Mouse (Mus musculus): ENCODE measurements at regions not wholly inside any gene's neighbourhood (a gene's known extent, or its start where the extent isn't known, plus 50 kb on each side); places are given as distances from the start of the nearest gene placed in this dataset.

DNA sequence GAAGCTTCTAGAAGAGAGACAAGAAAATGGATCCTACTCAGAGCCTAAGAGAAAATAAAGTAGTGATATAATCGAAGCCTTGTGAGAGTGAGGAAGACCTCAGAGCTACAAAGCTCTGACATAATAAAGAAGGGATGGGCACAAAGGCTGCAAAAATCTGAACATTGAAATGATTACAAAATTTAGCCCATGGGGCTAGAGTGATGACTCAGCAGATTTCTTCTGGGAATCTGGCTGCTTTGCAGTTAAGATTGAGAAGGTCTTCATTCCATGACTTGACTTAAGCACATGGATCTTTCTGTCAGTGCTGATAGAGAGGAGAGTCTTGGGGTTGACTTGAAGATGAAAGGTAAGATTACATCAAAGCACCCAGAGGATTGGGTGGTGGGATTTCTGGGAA is 633.3 kb upstream of the Gm19410 start:
- no peaks in the 10 kb centered on the region for H3K9me3 ChIP-seq
- H3K9ac ChIP-seq: no peak overlapping the region
- H3K27me3 ChIP-seq: no peaks in the 10 kb centered on the region
- no peaks in the 10 kb centered on the region for H3K36me3 ChIP-seq
- H3K4me1 ChIP-seq: peaks cover 11% of the 10 kb centered on the region
- no peak overlapping the region for H3K4me3 ChIP-seq
- no peak overlapping the region for H3K4me2 ChIP-seq
- no peak for ATAC-seq (ENCODE audit: insufficient number of reproducible peaks, insufficient read depth, low FRiP score, low TSS enrichment, low read depth)
- no peak overlapping the region for H3K27ac ChIP-seq
- WGBS: 77% methylated on average over 1 of the region's 1 CpGs

DNA sequence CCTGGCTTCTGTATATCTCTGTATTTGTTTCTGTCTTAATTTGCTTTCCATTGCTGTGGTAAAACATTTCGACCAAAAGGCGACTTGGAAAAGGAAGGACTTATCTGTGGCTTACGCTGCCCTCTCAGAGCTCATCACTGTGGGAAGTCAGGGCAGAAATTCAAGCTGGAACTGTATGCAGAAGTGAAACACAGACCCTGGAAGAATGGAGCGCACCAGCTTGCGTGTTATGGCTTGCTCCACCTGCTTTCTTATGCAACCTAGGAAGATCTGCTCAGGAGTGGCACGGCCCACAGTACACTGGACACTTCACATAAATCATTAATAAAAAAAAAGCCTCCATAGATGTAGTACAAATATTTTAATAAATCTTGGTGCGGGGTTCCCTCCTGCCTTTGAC is 630.0 kb upstream of the Gm19410 start:
- H3K27ac ChIP-seq: no peak overlapping the region
- H3K36me3 ChIP-seq: no peaks in the 10 kb centered on the region
- no peak overlapping the region for H3K9ac ChIP-seq
- H3K9me3 ChIP-seq: no peaks in the 10 kb centered on the region
- no peak overlapping the region for H3K4me2 ChIP-seq
- no peak for ATAC-seq (ENCODE audit: insufficient number of reproducible peaks, insufficient read depth, low FRiP score, low TSS enrichment, low read depth)
- no peaks in the 10 kb centered on the region for H3K27me3 ChIP-seq
- H3K4me1 ChIP-seq: peaks cover 5% of the 10 kb centered on the region
- H3K4me3 ChIP-seq: no peak overlapping the region
- 79% methylated on average over 7 of the region's 7 CpGs for WGBS

DNA sequence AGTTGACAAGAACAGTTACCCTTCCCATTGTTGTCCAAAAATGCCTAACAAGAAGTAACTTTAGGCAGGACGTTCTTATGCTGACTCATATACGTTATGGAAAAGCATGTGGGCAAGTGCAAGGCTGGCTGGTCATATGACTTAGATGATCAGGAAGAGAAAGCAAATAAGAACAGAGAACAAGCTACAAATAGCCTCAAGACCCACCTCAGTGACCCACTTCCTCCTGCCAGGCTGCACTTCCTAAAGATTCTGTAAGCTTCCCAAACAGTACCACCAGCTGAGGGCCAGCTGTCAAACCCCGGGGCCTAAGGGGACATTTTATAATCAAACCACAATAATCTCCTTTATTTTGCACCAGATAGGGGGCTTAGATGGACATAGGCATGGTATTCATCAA is 628.9 kb upstream of the Gm19410 start:
- Histone ChIP-seq H3K9me3 (no peaks in the 10 kb centered on the region), H3K4me1 (no peaks in the 10 kb centered on the region), H3K9ac (no peak overlapping the region), H3K4me3 (no peak overlapping the region), H3K36me3 (no peaks in the 10 kb centered on the region), H3K27ac (no peak overlapping the region), H3K27me3 (no peaks in the 10 kb centered on the region), H3K4me2 (no peak overlapping the region)
- no peak for ATAC-seq (ENCODE audit: insufficient number of reproducible peaks, insufficient read depth, low FRiP score, low TSS enrichment, low read depth)
- 87% methylated on average over 3 of the region's 3 CpGs for WGBS

DNA sequence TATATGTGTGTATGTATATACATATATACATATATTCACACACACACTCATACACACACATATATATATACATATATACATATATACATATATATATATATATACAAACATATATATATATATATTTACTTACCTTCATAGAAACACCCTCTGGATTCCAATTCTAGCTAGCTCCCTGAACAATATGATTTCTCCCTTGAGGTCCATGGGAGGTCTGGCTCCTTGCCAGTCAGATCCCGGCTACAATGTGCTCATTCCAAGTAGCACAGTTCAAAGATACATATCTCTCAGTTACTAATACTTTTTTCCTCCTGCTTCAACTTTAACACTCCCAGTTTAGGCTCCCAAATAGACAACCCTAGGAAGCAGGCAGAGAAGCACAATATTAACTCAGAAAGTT is 624.8 kb upstream of the Gm19410 start:
- Histone ChIP-seq H3K27me3 (no peaks in the 10 kb centered on the region), H3K27ac (no peak overlapping the region), H3K4me1 (0 out of 2 replicates have a peak, but pooled peaks cover 5% of the 10 kb centered on the region), H3K9me3 (no peaks in the 10 kb centered on the region), H3K9ac (no peak overlapping the region), H3K4me3 (no peak overlapping the region), H3K36me3 (no peaks in the 10 kb centered on the region), H3K4me2 (no peak overlapping the region)
- ATAC-seq (ENCODE audit: insufficient number of reproducible peaks, insufficient read depth, low FRiP score, low TSS enrichment, low read depth): no peak
- 67% methylated on average over 1 of the region's 1 CpGs for WGBS

DNA sequence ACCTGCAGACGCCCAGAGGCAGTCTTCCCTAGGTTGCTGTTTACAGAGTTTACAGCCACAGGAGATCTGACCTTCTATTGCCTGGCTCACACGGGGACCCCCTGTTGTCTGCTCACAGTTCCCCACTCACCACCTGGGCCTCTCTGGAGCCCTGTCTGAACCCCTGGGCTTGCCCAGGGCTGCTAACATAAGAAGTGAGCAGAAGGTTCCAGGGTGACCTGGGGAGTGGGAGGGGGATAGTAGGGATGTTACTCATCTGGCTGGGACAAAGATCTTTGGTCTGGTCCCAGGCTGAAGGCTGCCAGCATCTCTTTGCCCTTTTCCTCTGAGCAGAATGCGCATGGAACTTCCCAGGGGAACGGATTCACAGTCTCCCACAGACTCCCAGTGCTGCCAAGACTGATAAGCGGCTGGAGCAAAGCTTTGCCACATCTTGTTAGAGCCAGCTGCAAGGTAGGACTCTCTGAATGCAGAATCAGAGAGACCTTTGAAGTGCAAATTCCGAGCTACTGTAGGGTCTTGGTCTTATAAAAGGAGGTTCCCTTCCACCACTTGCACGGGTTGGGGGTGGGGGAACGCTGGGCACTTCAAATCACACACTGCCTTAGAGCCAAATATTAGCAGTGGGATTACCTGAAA is 622.5 kb upstream of the Gm19410 start:
- 0 out of 2 replicates have a peak, but pooled peaks cover 5% of the 10 kb centered on the region for H3K4me1 ChIP-seq
- H3K27ac ChIP-seq: no peak overlapping the region
- no peak overlapping the region for H3K9ac ChIP-seq
- H3K36me3 ChIP-seq: no peaks in the 10 kb centered on the region
- no peak overlapping the region for H3K4me2 ChIP-seq
- no peaks in the 10 kb centered on the region for H3K9me3 ChIP-seq
- H3K27me3 ChIP-seq: no peaks in the 10 kb centered on the region
- no peak overlapping the region for H3K4me3 ChIP-seq
- no peak for ATAC-seq (ENCODE audit: insufficient number of reproducible peaks, insufficient read depth, low FRiP score, low TSS enrichment, low read depth)
- 35% methylated on average over 8 of the region's 8 CpGs for WGBS

DNA sequence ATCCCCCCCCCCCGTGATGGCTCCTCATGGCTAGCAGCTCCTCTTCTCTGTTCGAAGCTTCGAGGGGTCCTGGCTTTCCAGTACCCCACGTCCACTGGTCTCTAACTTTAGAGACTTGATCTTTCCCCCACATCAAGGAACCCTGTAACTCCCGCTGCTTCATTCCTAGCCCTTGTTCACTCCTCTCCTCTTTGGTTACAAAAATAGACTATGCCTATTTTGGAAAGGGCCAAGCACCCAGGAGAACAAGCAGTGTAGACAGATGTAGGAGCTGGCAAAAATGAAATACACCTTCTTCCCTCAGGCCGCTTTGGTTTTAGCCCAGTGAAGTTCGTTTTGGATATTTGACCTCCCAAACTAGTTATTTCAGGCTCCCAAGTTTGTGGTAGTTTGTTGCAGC is 621.9 kb upstream of the Gm19410 start:
- no peak overlapping the region for H3K4me3 ChIP-seq
- H3K27ac ChIP-seq: no peak overlapping the region
- WGBS: 60% methylated on average over 7 of the region's 7 CpGs
- no peaks in the 10 kb centered on the region for H3K36me3 ChIP-seq
- ATAC-seq (ENCODE audit: insufficient number of reproducible peaks, insufficient read depth, low FRiP score, low TSS enrichment, low read depth): no peak
- no peaks in the 10 kb centered on the region for H3K27me3 ChIP-seq
- H3K9ac ChIP-seq: no peak overlapping the region
- H3K4me2 ChIP-seq: no peak overlapping the region
- no peaks in the 10 kb centered on the region for H3K9me3 ChIP-seq
- 0 out of 2 replicates have a peak, but pooled peaks cover 5% of the 10 kb centered on the region for H3K4me1 ChIP-seq

DNA sequence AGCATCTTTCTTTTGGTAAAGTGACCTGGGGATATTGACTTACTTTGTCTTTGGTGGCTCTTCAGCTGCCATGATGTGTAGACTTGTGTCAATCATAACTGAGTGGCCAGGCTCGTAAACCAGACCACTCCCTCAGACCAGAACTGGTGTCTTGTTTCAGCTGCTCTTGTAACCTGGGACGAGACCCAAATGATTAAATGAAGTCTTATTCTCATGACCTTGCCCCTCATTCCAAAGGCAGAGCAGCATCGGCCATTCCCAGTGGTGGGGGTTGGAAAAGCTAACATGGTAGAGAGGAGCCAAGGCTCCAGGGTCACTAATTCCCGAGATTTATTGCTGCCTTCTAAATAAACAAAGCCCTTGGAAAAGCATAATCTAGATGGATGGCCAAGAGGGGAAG is 621.2 kb upstream of the Gm19410 start:
- 36% methylated on average over 4 of the region's 4 CpGs for WGBS
- Histone ChIP-seq H3K4me1 (0 out of 2 replicates have a peak, but pooled peaks cover 5% of the 10 kb centered on the region), H3K27me3 (no peaks in the 10 kb centered on the region), H3K4me2 (no peak overlapping the region), H3K9ac (no peak overlapping the region), H3K27ac (no peak overlapping the region), H3K9me3 (no peaks in the 10 kb centered on the region), H3K4me3 (no peak overlapping the region), H3K36me3 (no peaks in the 10 kb centered on the region)
- no peak for ATAC-seq (ENCODE audit: insufficient number of reproducible peaks, insufficient read depth, low FRiP score, low TSS enrichment, low read depth)

DNA sequence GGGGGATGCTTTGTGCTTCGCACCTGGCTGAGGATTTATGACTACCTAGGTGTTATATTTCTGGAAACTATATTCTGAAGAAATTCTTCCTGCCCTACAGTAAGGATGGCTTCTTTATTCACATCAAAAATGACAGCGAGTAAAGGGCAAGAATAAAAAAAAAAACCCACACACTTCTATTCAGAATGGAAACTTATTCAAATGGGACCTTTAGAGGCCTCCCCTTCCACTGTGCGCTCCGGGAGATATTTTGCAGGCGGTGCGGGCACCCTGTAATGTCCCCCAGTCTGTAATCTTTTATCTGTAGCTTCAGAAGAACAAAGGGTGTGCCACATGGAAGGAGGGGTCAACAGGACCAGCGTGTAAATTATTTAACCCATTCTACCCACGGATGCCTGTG is 618.1 kb upstream of the Gm19410 start:
- Histone ChIP-seq H3K9me3 (no peaks in the 10 kb centered on the region), H3K4me3 (no peak overlapping the region), H3K27me3 (no peaks in the 10 kb centered on the region), H3K36me3 (no peaks in the 10 kb centered on the region), H3K4me1 (0 out of 2 replicates have a peak, but pooled peaks cover 5% of the 10 kb centered on the region), H3K9ac (no peak overlapping the region), H3K4me2 (no peak overlapping the region), H3K27ac (no peak overlapping the region)
- 88% methylated on average over 8 of the region's 8 CpGs for WGBS
- ATAC-seq (ENCODE audit: insufficient number of reproducible peaks, insufficient read depth, low FRiP score, low TSS enrichment, low read depth): no peak

DNA sequence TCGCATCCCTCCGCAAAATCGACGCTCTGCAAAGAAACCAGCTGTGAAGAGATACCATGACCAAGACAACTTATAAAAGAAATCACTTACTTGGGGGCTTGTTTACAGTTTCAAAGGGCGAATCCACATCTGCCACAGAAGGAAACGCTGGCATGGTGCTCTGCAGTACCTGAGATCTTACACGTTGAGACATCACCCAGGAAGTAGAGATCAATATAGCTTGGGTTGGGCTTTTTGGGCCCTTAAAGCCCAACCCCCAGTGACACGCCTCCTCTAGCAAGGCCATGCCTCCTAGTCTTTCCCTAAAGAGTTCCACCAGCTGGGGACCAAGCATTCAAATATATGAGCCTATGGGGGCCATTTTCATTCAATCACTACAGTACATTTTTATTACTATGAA is 617.6 kb upstream of the Gm19410 start:
- no peaks in the 10 kb centered on the region for H3K36me3 ChIP-seq
- H3K4me3 ChIP-seq: no peak overlapping the region
- ATAC-seq (ENCODE audit: insufficient number of reproducible peaks, insufficient read depth, low FRiP score, low TSS enrichment, low read depth): no peak
- 92% methylated on average over 8 of the region's 8 CpGs for WGBS
- 0 out of 2 replicates have a peak, but pooled peaks cover 5% of the 10 kb centered on the region for H3K4me1 ChIP-seq
- H3K27me3 ChIP-seq: no peaks in the 10 kb centered on the region
- no peak overlapping the region for H3K27ac ChIP-seq
- H3K4me2 ChIP-seq: no peak overlapping the region
- no peaks in the 10 kb centered on the region for H3K9me3 ChIP-seq
- no peak overlapping the region for H3K9ac ChIP-seq

DNA sequence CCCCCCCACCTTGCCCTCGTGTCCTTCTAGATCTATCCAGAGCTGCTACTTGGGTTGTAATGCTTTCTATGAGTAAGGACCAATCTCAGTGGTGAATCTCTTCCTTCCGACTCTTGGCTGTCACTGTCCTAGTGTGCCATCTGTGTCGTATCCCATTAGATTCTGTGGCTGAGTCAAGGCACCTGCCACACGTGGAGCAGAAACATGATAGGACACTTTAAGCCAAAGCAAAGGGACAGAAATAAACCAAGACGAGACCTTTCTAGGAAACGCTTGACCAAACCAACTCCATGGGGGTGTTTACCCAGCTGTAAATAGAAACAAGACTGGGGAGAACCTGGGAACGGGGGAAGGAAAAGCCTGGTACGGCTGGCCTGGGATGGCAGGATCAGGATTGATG is 613.0 kb upstream of the Gm19410 start:
- H3K27me3 ChIP-seq: no peaks in the 10 kb centered on the region
- no peak overlapping the region for H3K4me2 ChIP-seq
- 75% methylated on average over 8 of the region's 8 CpGs for WGBS
- H3K4me1 ChIP-seq: no peaks in the 10 kb centered on the region
- no peak overlapping the region for H3K9ac ChIP-seq
- no peaks in the 10 kb centered on the region for H3K9me3 ChIP-seq
- no peak overlapping the region for H3K27ac ChIP-seq
- no peak for ATAC-seq (ENCODE audit: insufficient number of reproducible peaks, insufficient read depth, low FRiP score, low TSS enrichment, low read depth)
- H3K4me3 ChIP-seq: no peak overlapping the region
- H3K36me3 ChIP-seq: no peaks in the 10 kb centered on the region

DNA sequence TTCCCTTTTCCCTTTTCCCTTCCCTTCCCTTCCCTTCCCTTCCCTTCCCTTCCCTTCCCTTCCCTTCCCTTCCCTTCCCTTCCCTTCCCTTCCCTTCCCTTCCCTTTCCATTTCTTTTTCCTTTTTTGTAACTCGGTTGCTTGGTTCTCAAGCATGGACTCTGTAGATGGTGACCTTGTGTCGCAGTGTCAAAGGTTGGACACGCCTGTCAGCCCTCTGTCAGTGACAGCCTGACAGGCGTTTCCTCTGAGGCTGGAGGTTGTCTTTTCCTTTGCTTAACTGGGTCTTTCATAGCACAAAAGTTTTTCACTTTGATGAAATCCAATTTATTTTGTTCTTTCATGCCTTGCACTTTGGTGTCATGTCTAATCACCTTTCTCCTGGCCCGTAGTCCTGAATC is 609.3 kb upstream of the Gm19410 start:
- H3K27me3 ChIP-seq: no peaks in the 10 kb centered on the region
- no peak overlapping the region for H3K4me2 ChIP-seq
- H3K4me1 ChIP-seq: peaks cover 4% of the 10 kb centered on the region; the same call in 1 of the 2 replicates

DNA sequence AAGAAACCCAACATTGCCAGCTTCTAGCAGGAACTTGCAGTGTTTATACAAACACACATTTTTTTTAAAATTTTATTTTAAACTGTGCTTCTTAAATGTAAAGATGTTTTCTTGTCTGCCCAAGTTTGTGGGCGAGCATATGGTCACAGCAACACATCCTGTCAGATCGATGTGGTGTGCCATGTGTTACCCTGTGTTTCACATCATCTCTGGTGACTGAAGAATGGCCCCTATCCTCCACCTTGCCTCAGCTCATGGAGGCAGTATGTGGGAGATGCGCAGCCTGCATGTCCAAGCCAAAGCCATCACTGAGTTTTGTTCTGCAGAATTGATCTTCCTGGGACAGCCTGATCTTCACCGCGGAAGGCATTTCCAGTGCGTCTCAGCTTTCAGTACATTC is 607.9 kb upstream of the Gm19410 start:
- H3K27ac ChIP-seq: 0 out of 2 replicates have a peak overlapping the region, but pooled peaks have one; percentile 18
- H3K9me3 ChIP-seq: no peaks in the 10 kb centered on the region
- no peak overlapping the region for H3K4me3 ChIP-seq
- no peaks in the 10 kb centered on the region for H3K36me3 ChIP-seq
- H3K4me2 ChIP-seq: no peak overlapping the region
- 67% methylated on average over 6 of the region's 6 CpGs for WGBS
- H3K4me1 ChIP-seq: peaks cover 4% of the 10 kb centered on the region; the same call in 1 of the 2 replicates
- H3K27me3 ChIP-seq: no peaks in the 10 kb centered on the region
- H3K9ac ChIP-seq: no peak overlapping the region
- ATAC-seq (ENCODE audit: insufficient number of reproducible peaks, insufficient read depth, low FRiP score, low TSS enrichment, low read depth): no peak

More for the DNA sequence above, 609.3 kb upstream of the Gm19410 start:
- Histone ChIP-seq H3K4me3 (no peak overlapping the region), H3K27ac (no peak overlapping the region), H3K9ac (no peak overlapping the region), H3K9me3 (no peaks in the 10 kb centered on the region), H3K36me3 (no peaks in the 10 kb centered on the region)
- no peak for ATAC-seq (ENCODE audit: insufficient number of reproducible peaks, insufficient read depth, low FRiP score, low TSS enrichment, low read depth)
- 25% methylated on average over 5 of the region's 5 CpGs for WGBS

Data from embryonic facial prominence, embryonic 13.5 days (tissue).